Mouse (Mus musculus) layer of hippocampus, adult 2 months (tissue): ENCODE results near the gene Pllp. TPM values are rescaled to one million over a fixed set of nuclear protein-coding genes. Genes with fewer than 3 reads are reported as not detected.

Experiments
- DNase-seq, 2 experiments: peaks; one replicate each; pipeline ENCODE4 v3.0.0; 2022; ENCODE audit warnings: low spot score in 2 of 2
- H3K27ac ChIP-seq: fragments of 200-600 bp; 2 replicates; pipeline ENCODE4 v1.8.1; 2022
- H3K4me3 ChIP-seq: fragments of 200-600 bp; 2 replicates; pipeline ENCODE4 v1.8.1; 2022; ENCODE audit warnings: mild to moderate bottlenecking
- CTCF ChIP-seq: fragments of 200-600 bp; conservative IDR thresholded peaks from 2 replicates; pipeline ENCODE4 v1.8.1; 2022; ENCODE audit warnings: antibody characterized with exemption, mild to moderate bottlenecking, moderate library complexity
- total RNA-seq, 2 experiments: library from RNA; stranded (reverse); gene quantifications; 2 replicates each; pipeline ENCODE4 v1.2.3; 2021

Gene Pllp
- total RNA-seq, 2 experiments from 2014 or later = 37.5 to 39.8 TPM

GRCm38 (mm10) chr8:94697956-94698355 lies 1.9 kb upstream of the Pllp start:
- TF ChIP-seq CTCF = no peak
- no peak overlapping the region for H3K27ac ChIP-seq
- H3K4me3 ChIP-seq = no peak overlapping the region
- DNase-seq = no peak

GRCm38 (mm10) chr8:94696566-94696965 lies 488 bp upstream of the Pllp start:
- DNase-seq = peak in 1 of 2 experiments; percentile 7
- Histone ChIP-seq H3K4me3 (peak overlapping the region; percentile 62), H3K27ac (no peak overlapping the region; the same call in 1 of the 2 replicates)
- TF ChIP-seq CTCF = no peak

- no peak for DNase-seq
- TF ChIP-seq CTCF = no peak
- Histone ChIP-seq H3K4me3 (peak overlapping the region; percentile 62), H3K27ac (peak overlapping the region; percentile 89)
These were observed 611 bp downstream of the Pllp start for GRCm38 (mm10) chr8:94695341-94695993.

DNA sequence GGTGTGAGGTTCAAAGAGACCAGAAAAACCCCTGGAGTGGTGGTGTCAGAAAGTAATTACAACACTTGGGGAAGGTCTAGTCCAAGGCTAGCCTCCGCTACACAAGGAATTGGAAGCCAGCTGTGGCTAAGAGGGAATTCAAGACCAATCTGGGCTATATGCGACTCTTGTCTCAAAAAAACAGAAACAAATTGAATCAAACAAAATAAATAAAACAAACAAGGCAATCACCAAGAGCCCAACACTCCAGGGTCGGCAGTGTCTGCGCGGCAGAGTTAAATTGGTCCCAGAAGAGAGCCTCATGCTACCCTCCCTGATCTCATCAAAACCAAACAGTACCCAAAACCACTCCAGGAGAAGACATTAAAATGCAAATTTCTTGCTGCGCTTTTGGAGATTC lies 1.4 kb downstream of the Pllp start:
- peak overlapping the region; percentile 34 for H3K4me3 ChIP-seq
- DNase-seq = no peak
- H3K27ac ChIP-seq = peak overlapping the region; percentile 67
- TF ChIP-seq CTCF = no peak

- no peak for TF ChIP-seq CTCF
- DNase-seq = no peak
- H3K27ac ChIP-seq = peak overlapping the region; percentile 57
- no peak overlapping the region for H3K4me3 ChIP-seq
These were observed 10.1 kb downstream of the Pllp start for GRCm38 (mm10) chr8:94685953-94686352.

DNA sequence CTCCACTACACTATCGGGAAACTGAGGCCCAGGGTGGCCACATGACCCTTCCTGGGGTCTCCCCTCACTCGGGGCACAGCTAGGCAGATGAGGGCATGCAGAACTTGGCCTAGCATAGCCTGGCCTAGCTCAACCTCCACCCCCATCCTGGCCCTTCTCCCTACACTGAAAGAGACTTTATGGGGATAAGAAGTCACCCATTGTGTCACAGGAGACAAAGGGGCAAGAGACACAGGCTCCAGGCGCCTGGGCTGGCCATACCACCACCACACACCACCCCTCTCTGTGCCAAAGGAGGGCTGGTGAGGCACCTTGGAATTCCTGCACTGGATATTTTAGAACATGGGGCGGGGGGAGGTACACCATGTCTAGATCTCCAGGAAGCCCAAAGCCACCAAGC lies 11.8 kb downstream of the Pllp start:
- Histone ChIP-seq H3K27ac (peak overlapping the region; percentile 83), H3K4me3 (no peak overlapping the region)
- TF ChIP-seq CTCF = no peak
- no peak for DNase-seq

- Histone ChIP-seq H3K27ac (peak overlapping the region; percentile 83), H3K4me3 (no peak overlapping the region)
- TF ChIP-seq CTCF = no peak
- no peak for DNase-seq
These were observed 13.2 kb downstream of the Pllp start for GRCm38 (mm10) chr8:94682732-94683524.

DNA sequence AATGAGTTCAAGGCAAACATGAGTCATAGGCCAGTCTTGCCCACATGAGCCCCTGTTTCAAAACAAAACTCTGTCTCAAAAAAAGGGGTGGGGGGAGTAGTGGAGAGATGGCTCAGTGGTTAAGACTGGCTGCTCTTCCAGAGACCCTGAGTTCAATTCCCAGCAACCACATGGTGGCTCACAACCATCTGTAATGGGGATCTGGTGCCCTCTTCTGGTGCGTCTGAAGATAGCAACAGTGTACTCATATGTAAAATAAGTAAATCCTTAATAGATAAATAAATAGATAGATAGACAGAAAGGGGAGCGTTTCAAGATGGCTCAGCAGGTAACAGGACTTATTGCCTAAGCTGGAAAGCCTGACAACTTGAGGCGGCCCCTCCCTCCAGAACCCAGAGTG lies 15.7 kb downstream of the Pllp start:
- no peak overlapping the region for H3K4me3 ChIP-seq
- H3K27ac ChIP-seq = peak overlapping the region; percentile 92; the same call in 1 of the 2 replicates
- DNase-seq = no peak
- peak; percentile 55 for TF ChIP-seq CTCF

DNA sequence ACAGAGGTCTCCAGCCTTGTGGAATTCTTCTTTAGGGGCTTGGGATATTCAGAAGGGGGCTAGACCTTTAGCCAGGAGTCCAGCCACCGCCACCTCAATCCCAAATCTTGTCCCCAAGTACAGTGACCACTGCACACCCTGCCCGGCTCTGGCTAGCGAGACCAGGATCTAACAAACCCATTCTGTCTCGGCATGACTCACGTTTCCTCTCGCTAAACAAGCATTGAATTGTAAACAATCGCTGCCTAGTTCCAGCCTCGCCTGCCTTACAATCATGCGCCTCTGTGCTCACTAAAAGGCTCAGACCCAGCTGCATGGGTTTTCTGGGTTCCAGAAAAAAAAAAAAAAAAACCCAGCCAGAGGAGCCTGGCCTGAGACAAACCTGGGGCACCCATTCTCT lies 17.5 kb downstream of the Pllp start:
- TF ChIP-seq CTCF = no peak
- H3K27ac ChIP-seq = peak overlapping the region; percentile 92
- peak; percentile 41 to 67 for DNase-seq
- H3K4me3 ChIP-seq = no peak overlapping the region; the same call in 1 of the 2 replicates

- Histone ChIP-seq H3K27ac (peak overlapping the region; percentile 92; the same call in 1 of the 2 replicates), H3K4me3 (no peak overlapping the region)
- no peak for TF ChIP-seq CTCF
- DNase-seq = no peak
These were observed 20.2 kb downstream of the Pllp start for GRCm38 (mm10) chr8:94675923-94676322.

- H3K4me3 ChIP-seq = no peak overlapping the region
- H3K27ac ChIP-seq = peak overlapping the region; percentile 77
- TF ChIP-seq CTCF = no peak
- DNase-seq = no peak
These were observed 21.7 kb downstream of the Pllp start for GRCm38 (mm10) chr8:94674384-94674783.

DNA sequence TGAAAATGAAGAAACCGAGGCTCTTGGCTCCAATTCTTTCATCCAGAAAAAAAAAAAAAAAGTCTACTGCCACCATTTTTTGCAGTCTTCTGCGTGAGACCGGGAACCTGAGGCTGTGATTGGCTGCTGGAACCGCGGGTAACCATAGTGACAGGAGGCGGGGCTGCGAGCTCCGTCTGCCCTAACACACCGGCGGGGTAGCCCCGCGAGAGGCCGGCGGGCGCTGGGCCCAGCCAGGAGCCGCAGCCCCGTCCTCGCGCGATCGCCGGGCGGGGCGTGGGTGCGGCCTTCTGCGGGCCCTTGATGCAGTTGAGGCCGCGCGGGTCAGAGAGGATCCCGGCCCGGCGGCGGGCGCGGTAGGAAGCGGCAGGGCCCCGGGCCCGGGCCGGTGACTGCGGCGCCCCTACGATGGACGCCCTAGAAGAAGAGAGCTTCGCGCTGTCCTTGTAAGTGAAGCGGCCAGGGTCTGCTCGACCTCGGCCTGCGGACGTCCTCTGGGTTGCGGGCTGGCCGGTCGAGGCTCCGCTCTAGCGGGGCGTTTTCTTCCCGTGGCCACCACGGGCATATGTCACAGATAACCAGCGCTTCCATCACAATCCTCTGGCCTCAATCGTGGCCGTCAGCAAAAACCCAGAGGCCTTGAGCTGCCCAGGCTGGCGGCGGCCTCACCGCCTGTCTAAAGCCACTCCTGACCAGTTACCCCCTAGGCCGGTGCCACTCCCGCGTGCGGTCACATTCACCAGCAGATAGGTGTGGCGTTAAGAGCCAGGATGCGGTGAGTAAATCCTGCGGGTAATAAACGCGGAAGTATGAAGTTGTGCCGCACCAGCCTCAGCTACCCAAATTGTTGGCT lies 29.4 kb downstream of the Pllp start, which contains the start of gene Arl2bp:
Gene Arl2bp, plus strand, starts transcription at position 145 of the 853 bp plus-strand sequence.
- Histone ChIP-seq H3K27ac (peak within 1 kb of the TSS; percentile 96), H3K4me3 (peak within 1 kb of the TSS; percentile 69)
- DNase-seq = peak; percentile 91 to 95
- TF ChIP-seq CTCF = no peak

DNA sequence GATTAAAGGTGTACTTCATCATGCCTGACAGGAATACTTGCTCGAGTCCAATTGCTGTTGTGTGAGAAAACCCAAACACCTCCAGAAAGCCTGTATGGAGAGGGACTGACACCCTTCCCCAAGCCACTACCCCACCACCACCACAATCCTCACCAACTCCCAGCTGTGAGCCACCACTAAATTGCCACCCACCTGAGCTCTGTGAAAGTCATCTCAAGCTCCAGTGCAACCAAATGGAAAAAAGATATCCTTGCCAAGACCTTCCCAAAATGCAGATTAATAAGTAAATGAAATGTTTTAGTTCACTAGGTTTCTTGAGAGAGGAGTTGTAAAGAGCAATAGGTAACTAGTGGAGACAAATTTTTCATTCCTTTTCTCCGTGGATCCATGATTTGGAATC lies 31.4 kb downstream of the Pllp start:
- TF ChIP-seq CTCF = no peak

More for the DNA sequence above, 31.4 kb downstream of the Pllp start:
- no peak for DNase-seq
- H3K27ac ChIP-seq = no peak overlapping the region
- no peak overlapping the region for H3K4me3 ChIP-seq
